Mouse (Mus musculus): ENCODE data around the gene Rab21.
"Not testable (repeated sequence)": the region's sequence is repeated elsewhere in the genome, so short reads cannot be mapped to it uniquely, and the experiment has no call there.

The Rab21 gene

DNA sequence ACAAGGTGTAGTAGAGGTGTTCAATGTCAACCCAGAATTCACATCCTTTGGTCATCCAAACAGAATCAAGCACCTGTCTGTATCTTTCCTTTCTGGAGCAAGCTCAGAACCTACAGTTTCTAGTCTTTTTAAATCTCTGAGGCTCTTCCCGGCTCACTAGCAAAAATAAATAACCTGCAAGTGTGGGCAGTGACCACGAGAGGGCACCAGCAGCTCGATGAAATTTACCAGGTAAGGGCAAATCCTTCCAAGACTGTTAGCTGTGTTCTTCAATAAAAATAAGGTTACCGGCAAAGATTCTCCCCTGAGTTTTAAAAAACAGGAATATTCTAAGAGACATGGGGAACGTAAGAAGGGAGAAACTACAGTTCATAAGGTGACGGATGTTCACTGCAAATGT lies 7.9 kb upstream of the Rab21 start:
- DNase-seq: peak; percentile 76

DNA sequence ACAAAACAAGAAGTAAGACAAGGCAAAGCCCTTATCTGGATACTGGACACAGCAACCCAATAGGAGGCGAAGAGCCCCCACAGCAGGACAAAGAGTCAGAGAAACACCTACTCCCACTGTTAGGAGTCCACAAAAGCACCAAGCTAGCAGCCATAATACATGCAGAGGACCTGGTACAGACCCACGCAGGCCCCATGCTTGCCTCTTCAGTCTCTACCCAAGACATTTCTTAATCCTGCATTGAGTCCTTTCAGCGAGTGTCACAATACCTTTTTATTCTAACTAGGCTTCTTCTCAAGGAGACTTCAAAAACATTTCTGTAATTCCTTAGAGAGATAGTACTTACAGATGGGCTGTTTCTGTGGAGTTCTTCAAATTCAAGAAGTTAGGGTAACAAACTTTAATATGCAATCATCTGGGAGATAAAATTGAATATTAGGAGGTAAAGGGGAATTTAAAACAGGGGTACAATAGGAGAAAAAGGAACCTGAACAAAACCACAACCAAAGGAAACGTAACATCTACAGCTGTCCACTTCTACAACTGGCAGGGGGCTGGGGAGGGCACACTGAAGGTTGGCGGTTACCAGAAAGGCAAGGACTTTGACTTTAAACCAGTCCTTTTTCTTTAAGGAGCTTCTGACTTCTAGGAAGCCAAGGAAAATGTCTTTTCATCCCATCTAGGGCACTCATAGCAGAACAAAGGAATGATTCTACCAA lies 6.1 kb upstream of the Rab21 start:
- DNase-seq: no peak

DNA sequence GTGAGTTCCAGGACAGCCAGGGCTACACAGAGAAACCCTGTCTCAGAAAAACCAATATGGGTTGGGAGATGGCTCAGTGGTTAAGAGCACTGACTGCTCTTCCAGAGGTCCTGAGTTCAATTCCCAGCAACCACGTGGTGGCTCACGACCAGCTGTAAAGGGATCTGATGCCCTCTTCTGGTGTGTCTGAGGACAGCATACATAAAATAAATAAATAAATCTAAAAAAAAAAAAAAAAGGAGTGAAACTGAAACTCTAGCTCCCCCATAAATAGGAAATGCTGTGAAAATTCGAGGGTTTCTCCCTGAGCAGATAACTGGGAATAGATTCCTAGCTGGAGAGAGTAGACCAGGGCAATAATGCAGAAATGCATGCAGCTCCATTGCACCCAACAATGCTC lies 3.0 kb upstream of the Rab21 start:
- not testable (repeated sequence) for DNase-seq

DNA sequence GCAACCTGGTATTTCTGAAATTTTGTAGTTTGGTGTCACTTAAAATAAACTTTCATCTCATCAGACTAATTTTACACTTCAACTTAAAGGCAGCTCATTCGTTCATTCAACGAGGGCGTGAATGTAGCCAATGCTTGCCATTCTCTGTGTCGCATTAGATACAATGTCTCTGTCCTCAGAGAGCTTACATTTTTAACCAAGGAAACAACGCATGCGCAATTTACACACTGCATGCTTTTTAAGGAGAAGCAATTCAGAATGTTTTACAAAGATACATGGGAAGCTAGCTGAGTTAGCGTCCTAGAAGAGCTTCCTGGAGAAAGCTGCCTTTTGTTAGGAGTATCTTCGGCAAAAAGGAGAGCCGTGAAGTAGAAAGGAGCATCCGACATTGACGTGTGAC lies 919 bp upstream of the Rab21 start:
- no peak for DNase-seq

DNA sequence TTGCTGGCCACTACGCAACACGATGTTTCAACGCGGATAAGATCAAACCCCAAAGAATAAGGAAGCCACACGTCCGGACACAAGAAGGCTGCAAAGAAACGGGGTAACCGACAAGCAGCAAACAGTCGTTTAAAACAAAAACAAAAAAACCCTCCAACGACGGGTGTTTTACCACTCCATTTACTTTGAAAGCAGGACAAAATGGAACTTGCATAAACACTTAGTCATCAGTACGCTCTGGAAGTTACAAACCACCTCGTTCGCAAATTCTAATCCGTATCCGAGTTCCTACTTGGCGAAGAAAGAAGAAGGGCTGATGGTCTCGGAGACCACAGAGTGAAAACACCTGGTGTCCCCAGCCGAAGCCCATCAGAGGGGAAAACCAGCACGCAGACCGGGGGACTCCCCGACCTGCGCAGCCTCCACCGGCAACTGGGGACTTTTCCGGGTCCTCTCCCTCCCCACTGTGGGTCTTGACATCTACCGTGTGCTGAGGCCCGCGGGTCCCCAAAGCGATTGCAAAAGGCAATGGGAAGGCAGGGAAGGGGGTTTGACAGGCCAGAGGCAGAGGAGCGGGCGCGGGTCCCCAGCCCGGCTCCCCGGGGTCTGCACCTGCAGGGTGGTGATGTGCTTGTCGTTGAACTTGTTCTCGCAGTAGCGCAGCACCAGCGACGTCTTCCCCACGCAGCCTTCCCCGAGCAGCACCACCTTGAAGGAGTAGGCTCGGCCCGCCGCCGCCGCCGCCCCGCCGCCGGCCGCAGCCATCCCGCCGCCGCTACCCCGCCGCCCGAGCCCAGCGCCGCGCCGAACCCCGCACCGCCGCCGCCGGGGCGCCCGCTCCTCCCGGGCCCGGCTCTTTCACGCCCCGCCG lies 577 bp downstream of the Rab21 start:
- peak; percentile 67 for DNase-seq

DNA sequence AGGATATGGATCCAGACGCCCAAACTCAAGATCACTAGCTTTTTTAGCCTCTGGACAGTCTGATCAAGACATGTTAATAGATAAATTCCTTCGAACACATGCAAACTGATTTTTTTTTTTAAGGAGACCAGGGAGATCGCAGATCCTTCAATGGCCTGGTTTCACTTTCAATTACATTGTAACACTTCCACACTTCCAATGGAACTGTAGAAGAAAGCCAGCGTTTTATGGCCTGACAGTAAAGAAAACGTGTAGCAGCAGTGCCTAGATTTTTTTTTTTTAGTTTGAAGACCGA lies 1.2 kb downstream of the Rab21 start:
- DNase-seq: no peak

DNA sequence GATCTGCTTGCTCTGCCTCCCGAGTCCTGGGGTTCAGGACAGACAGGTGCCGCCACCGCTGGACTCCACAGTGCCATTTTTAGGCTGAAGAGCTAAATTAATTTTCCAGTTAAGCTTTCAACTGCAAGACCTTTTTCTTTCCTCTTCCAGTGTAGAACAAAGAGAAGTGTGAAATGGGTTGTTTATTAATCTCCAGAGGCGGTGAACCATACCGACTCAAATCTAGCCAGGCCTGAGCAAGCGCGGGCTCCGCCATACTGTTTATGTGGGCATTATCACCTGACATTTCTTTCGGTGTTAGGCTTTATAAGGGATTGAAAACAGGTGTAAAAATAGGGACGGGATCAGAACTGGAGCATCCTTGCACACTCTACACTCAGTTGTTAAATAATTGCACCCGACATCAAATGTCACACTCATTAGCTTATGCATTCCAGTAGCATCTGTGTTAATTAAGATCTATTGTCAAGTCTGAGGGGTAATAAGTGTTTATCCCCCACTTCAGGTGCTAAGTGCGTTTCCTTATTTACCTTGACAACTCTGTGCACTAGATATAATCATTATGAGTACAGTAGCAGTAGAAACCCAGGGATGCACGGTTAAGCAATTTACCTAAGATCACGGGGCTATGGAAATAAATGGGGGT lies 1.6 kb downstream of the Rab21 start:
- no peak for DNase-seq

DNA sequence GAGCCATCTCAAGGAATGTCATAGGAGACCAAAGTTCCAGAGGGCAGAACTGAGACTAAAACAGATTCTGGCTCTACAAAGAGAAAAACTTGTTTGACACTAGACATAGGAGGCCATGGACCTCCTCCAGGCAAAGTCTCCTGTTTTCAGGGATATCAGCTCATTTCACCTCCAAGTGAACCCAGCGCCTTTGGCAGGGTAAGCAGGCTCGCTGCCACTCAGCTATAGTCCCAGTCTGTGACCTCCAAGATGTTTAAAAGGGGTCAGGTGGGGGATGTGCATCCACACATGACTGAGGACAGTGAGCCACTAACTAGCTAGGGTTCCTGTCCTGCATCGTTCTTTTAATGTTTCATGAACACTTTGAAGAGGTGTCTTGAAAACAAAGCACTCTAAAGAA lies 2.7 kb downstream of the Rab21 start:
- DNase-seq: no peak

DNA sequence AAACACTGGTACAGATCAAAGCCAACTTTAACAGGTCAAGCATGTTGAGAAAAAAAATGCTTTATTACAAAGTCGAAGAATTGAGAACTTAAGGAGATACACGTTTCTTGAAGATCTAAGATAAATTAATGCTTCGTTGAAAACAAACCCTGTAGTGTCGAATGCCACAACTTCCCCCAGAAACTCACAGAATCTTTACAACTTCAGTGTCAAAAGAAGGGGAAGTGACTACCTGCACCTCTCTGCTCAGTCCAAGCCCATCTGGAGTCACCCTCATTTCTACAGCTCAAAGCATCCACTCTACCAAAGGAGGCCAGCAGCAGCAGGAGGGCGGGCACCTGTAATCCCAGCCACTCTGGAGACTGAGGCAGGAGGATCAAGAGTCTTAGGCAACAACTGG lies 3.2 kb downstream of the Rab21 start:
- peak; percentile 18 for DNase-seq

DNA sequence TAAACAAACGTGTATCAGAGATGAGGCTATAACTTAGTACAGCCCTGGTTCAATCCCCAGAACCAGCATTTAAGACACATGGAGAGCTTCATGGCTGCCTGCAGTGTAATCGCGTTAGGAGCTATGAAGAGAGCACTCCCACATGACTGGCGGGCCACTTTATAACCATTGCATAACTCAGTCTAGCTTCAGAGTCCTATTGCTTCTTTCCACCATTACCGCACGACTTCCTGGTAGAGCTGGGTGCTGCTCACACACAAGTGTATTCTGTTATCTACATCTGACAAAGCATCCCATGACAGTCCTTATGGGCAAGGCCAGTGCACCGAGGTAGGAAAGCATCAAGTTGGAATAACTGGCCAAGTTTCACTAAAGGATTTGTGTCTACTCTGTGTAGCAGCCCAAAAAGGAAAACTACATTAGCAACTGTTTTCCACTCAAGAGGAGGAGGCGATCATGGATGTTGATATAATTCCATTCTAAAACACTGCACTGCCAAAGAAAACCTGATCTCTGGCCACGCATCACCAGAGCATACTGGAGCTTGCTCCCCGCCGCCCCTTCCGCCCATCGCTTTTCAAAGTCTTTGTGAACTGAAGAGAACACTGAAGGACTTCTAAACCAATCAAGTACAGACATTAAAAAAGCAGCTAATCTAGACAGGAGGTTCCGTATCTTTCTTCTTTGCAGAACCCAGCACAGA lies 4.0 kb downstream of the Rab21 start:
- DNase-seq: no peak

DNA sequence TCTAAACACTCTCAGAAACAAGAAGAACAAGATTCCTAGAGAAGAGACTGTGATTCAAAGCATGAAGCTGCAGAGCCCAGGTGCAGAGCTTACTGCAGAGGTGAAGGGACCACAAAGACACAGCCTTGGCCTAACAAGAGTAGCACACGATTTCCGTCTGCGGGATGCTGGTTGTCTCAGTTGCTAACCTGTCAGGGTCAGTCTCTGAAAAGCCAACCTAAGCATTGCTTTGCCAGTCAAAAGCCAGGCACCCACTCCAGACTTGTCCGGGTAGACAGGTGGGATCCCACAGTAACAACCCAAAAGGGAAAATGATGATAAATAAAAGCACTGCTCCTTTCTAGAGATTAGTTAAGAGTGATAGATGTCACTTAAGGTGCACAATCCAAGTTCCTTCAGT lies 6.2 kb downstream of the Rab21 start:
- DNase-seq: no peak

DNA sequence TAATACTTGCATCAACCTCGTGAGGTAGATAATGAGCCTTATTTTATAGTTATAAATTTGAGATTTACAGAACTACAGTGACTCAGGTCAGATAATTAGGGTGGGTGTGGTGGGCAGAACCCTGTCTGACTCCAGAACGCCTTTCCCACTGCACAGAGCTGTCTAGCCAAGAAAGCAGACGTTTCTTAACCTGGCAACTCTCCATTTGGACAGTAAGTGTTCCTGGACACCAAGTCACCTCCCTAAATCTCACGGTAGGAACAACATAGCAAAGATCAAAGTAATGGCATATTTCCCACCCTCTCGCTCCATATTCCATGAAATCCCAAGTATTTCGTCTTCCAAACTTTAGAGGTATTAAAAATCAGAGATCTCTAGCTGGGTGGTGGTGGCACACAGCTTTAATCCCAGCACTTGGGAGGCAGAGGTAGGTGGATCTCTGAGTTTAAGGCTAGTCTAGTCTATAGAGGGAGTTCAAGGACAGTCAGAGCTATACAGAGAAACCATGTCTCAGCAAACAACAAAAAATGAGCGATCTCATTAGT lies 8.0 kb downstream of the Rab21 start:
- DNase-seq: no peak

DNA sequence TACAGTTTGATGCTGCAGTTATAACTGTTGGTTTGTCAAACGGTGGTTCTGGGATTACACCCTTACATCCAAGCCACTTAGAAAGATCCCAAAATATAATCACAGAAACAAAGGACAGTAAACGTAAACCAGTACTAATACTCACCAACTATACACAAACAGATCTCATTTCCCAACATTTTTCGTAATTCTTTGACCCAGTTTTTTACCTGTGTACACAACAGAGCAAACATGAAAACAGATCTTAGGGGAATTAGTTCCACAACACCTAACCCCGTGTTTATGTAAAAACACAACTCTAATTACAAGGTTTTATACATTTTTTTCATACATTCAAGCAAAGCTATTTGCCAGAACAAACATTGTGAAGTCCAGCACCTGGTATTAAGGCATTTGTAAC lies 16.7 kb downstream of the Rab21 start:
- DNase-seq: no peak

DNA sequence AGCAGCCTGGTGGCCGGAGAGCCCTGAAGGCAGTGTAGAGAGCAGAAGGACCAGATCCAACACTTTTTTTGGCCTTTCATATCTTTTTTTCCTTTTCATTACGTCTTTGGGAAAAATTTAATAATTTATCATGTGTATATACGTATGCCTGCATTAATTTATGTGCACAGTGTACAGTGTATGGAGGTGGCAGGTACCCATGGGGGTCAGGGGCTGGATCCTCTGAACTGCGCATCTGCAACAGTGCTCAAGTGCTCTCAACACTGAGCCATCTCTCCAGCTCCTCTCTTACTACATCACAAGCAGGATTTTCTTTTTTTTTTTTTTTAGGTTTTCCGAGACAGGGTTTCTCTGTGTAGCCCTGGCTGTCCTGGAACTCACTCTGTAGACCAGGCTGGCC lies 17.8 kb downstream of the Rab21 start:
- no peak for DNase-seq

DNA sequence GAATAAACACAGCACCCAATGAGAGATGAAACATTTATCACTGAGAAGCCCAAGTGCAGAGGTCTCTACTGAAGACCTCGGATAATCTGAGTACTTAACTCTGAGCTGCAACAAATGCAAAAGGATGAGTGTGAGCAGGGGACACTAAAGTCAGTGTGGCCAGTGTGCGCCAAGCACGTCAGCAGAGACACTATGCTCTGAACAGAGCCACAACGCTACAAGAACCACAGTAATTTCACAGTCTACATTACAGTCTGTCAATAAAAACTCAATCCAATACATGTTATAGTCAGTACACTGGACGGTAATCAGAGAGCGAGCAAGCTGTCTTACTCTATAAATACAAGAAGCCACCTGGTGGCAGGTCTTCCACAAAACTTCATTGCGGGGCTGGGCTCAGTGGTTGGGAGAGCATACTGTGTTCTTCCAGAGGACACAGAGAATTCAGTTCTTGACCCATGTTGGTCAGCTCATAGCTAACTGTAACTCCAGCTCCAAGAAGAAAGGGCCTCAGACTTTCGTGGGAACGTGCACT lies 18.9 kb downstream of the Rab21 start:
- DNase-seq: no peak

DNA sequence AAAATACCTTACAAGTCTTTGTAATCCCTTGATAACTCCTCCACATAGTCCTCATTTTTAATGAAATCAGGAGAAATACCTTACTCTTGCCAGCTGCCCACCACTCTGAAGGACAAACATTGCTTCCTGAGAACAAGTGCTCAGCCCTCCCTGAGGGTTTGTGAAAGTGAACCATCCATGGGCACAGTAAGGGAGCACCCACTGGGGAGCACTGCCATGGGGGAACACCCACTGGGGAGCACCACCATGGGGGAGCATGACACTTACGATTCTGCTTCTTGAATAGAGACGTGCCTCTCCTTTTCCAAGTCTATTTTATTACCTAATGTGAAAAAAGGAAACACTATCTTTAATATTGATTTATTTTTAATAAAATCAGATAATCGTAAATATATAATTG lies 20.2 kb downstream of the Rab21 start:
- no peak for DNase-seq

DNA sequence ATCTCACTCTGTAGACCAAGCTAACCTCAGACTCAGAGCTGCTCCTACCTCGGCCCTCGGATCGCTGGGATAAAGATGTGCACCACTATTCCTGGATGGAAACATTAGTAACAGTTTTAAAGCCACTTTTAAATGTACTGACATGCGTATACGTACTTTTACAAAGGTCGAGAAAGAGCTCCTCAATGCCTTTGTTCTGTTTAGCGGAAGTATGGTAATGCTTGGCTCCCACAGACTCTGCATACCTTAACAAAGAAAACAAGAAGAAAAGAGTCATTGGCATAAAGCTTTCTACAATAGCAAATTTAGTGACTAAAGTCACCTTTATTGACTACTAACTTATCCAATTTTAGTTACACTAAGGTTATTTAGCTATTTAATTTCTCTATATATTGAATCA lies 20.7 kb downstream of the Rab21 start:
- DNase-seq: no peak

DNA sequence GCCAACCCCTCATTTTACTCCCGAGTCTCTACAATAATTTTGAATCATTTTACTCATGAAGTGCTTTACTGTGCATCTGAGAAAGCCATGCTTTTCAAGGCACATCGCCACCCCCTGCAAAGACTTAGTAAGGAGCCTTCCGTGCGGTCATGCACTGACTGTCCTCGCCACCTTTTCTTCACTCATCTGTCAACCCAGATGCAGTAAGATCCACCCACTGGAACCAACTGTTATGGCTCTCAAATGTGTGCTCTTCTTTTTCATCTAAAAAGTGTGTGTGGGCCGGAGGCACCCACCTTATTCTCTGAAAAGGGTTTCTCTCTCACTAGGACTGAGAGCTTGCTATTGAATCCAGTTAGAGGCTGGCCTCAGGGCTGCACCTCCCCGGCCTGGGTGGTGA lies 21.4 kb downstream of the Rab21 start:
- no peak for DNase-seq

DNA sequence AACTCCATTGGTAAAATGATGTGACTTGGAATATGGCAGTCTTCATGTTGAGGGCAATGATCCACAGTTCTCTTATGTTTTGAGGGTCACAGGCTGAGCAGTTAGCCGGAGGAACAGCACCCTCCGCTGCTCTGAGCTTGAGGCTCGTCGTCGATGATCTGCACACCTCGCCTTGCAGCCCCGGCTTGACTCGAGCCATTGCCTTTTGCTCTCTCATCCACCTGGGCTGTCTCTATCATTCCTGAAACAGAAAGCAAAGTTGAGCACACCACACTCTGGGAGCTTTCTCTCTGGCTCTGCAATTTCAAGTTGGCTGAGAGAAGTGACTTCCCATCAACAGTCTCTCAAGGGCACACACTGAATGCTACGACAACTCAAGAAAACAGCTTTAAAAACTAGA lies 24.7 kb downstream of the Rab21 start:
- no peak for DNase-seq

DNA sequence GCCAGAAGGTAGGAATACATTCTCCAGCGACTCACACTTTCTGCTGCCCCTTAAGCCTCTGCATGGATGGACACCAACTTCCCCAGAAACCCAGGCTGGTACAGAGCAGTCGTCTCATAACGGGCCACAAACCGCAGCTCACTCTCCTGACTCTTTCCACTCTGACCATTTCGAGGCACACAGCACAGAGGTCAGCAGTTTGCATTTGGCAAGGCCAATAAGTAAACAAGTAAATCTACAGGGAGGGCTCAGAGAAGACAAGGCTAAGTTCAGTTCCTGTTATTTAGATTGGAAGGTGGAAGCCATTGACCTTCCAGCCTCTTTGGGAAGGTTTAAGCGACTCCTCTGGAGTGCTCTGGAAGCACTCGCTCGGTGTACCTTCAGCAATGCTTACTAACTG lies 26.5 kb downstream of the Rab21 start:
- DNase-seq: no peak

DNA sequence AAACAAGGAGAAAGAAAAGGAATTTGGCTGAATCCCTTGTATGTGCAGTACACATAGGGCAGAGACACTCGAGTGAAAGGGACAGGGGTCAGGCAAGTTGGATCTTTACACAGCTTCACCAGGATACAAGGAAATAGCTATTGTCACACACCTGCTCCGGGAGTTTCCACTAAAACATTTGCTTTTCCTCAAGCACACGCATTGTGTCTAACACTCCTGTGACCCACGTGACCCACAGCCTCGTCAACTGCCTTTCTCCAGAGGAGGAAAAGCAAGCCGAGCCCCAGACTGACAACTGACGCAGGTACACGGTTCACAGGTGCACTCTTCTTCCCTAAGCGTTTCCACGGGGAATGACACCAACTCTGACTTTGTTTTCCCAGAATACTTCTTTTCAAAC lies 31.2 kb downstream of the Rab21 start:
- no peak for DNase-seq

DNA sequence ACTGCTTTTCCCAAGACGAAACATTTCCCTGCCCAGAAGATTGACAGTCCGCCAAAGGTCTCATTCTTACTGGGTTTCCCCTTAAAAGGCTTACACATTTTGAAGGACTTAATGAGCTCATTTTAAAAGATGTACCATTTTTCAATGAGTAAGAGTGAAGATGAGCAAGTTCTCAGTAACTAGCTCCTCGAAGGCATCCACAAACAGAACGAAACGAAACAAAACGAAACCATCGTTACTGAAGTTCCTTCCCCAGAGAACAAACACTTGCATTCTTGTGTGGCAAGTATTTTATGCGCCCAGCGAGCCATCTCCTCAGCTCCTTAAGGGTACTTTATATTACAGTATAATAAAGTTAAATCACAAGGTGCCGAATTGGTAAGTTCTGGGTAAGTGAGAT lies 34.0 kb downstream of the Rab21 start:
- no peak for DNase-seq

DNA sequence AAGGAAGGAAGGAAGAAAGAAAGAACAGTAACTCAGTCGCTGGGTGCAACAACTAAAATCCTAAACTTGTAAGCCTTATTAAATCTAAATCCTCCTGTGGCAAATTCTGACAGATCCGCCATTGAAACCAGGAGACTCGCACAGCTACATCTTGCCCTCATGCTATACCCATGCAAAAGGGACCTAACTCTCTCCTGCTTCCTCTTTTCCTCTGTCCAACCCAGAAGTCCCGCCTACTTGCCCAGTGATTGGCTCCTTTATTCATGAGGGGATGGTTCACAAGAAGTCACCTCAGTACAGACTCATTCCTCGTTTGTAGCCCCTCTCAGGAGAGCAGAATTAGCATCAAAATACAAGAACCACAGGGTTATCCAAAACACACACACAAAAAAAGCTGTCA lies 43.7 kb downstream of the Rab21 start:
- DNase-seq: no peak

Data from thymus, postnatal 25 days (tissue).